Mouse (Mus musculus): ENCODE results near the gene Plxnb2. TPM values are rescaled to one million over a fixed set of nuclear protein-coding genes. Genes with fewer than 3 reads are reported as not detected.
A peak's percentile ranks its signal among the peaks of the same experiment; 100 is the strongest.

The Plxnb2 gene
- polyA plus RNA-seq, 1 experiment, result 91.0 TPM

- H3K4me1 ChIP-seq (ENCODE audit: control insufficient read depth, insufficient read depth, low read length), result no peaks in the 10 kb centered on the region
- H3K36me3 ChIP-seq (ENCODE audit: control insufficient read depth, insufficient read depth, low read length), result peaks cover 2% of the 10 kb centered on the region
- H3K27ac ChIP-seq (ENCODE audit: control insufficient read depth, insufficient read depth, low read depth, low read length), result no peak overlapping the region
- H3K4me3 ChIP-seq (ENCODE audit: control insufficient read depth, low read depth, low read length), result no peak overlapping the region
- no peaks in the 10 kb centered on the region for H3K27me3 ChIP-seq (ENCODE audit: control insufficient read depth, insufficient read depth, low read length)
- TF ChIP-seq POLR2A (IDR thresholded peaks at IDR 0.05; ENCODE audit: control insufficient read depth, low read depth, low read length), result no peak
- peak; percentile 30; the same call in 1 of the 2 replicates for TF ChIP-seq CTCF (IDR thresholded peaks at IDR 0.05; ENCODE audit: control insufficient read depth, insufficient read depth, insufficient replicate concordance, low read depth, low read length)
Measured at GRCm38 (mm10) chr15:89110147-89110546, 70.4 kb downstream of the Plxnb2 start.

GRCm38 (mm10) chr15:89106976-89107375, 73.6 kb downstream of the Plxnb2 start:
- peaks cover 2% of the 10 kb centered on the region for H3K36me3 ChIP-seq (ENCODE audit: control insufficient read depth, insufficient read depth, low read length)
- no peaks in the 10 kb centered on the region for H3K27me3 ChIP-seq (ENCODE audit: control insufficient read depth, insufficient read depth, low read length)
- TF ChIP-seq POLR2A (IDR thresholded peaks at IDR 0.05; ENCODE audit: control insufficient read depth, low read depth, low read length) (no peak), CTCF (IDR thresholded peaks at IDR 0.05; ENCODE audit: control insufficient read depth, insufficient read depth, insufficient replicate concordance, low read depth, low read length) (no peak)
- H3K4me3 ChIP-seq (ENCODE audit: control insufficient read depth, low read depth, low read length), result no peak overlapping the region
- no peaks in the 10 kb centered on the region for H3K4me1 ChIP-seq (ENCODE audit: control insufficient read depth, insufficient read depth, low read length)
- no peak overlapping the region for H3K27ac ChIP-seq (ENCODE audit: control insufficient read depth, insufficient read depth, low read depth, low read length)

DNA sequence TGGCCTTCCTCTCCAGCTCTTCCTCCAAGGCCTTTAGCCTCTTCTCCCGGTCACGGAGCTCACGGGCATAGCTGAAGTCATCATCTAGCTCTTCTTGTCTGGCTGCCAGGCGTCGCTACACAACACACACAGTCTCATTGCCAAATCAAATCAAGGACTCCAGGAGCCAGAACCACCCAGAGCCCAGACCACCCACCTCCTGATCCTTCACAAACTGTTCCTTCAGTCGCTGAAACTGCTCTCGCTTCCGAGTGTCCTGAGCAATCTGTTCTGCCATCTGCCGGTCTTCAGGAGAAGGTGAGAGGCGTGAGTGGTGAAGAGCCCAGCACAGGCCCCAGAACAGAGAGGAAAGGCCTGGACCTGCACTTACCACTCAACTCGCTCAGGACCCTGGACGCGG, 74.5 kb downstream of the Plxnb2 start:
- Histone ChIP-seq H3K36me3 (ENCODE audit: control insufficient read depth, insufficient read depth, low read length) (peaks cover 4% of the 10 kb centered on the region), H3K27ac (ENCODE audit: control insufficient read depth, insufficient read depth, low read depth, low read length) (no peak overlapping the region), H3K27me3 (ENCODE audit: control insufficient read depth, insufficient read depth, low read length) (no peaks in the 10 kb centered on the region), H3K4me3 (ENCODE audit: control insufficient read depth, low read depth, low read length) (no peak overlapping the region), H3K4me1 (ENCODE audit: control insufficient read depth, insufficient read depth, low read length) (no peaks in the 10 kb centered on the region)
- no peak for TF ChIP-seq CTCF (IDR thresholded peaks at IDR 0.05; ENCODE audit: control insufficient read depth, insufficient read depth, insufficient replicate concordance, low read depth, low read length)
- no peak for TF ChIP-seq POLR2A (IDR thresholded peaks at IDR 0.05; ENCODE audit: control insufficient read depth, low read depth, low read length)

Other genes starting within 250 kb of the Plxnb2 start
- gene Ttll8, start 226.4 kb downstream of the Plxnb2 start, polyA plus RNA-seq (2012; rRNA removed), result 171 and 179 TPM in 2 replicates
- 51.1 and 56.3 TPM in 2 replicates for gene Mlc1, start 201.8 kb downstream of the Plxnb2 start, polyA plus RNA-seq (2012; rRNA removed)
- gene Mov10l1, start 197.9 kb downstream of the Plxnb2 start, polyA plus RNA-seq (2012; rRNA removed), result 56.1 and 58.4 TPM in 2 replicates
- gene Panx2, start 121.1 kb downstream of the Plxnb2 start, polyA plus RNA-seq (2012; rRNA removed), result 2.6 and 3.6 TPM in 2 replicates
- gene Trabd, start 105.7 kb downstream of the Plxnb2 start, polyA plus RNA-seq (2012; rRNA removed), result 17.3 and 19.7 TPM in 2 replicates
- 10.5 and 10.7 TPM in 2 replicates for gene Selenoo, start 91.7 kb downstream of the Plxnb2 start, polyA plus RNA-seq (2012; rRNA removed)
- 9.9 and 10.5 TPM in 2 replicates for gene Tubgcp6, start 57.7 kb downstream of the Plxnb2 start, polyA plus RNA-seq (2012; rRNA removed)
- 4.0 and 4.5 TPM in 2 replicates for gene Hdac10, start 52.1 kb downstream of the Plxnb2 start, polyA plus RNA-seq (2012; rRNA removed)
- 0.79 and 1.0 TPM in 2 replicates for gene Mapk12, start 40.1 kb downstream of the Plxnb2 start, polyA plus RNA-seq (2012; rRNA removed)
- 2.0 and 2.6 TPM in 2 replicates for gene Mapk11, start 31.2 kb downstream of the Plxnb2 start, polyA plus RNA-seq (2012; rRNA removed)
- 55.5 and 58.5 TPM in 2 replicates for gene Dennd6b, start 15.7 kb upstream of the Plxnb2 start, polyA plus RNA-seq (2012; rRNA removed)
- 49.8 and 59.3 TPM in 2 replicates for gene Ppp6r2, start 30.8 kb upstream of the Plxnb2 start, polyA plus RNA-seq (2012; rRNA removed)
- gene Sbf1, start 134.5 kb upstream of the Plxnb2 start, polyA plus RNA-seq (2012; rRNA removed), result 157 and 170 TPM in 2 replicates
- not detected in 2 replicates for gene Adm2, start 141.9 kb upstream of the Plxnb2 start, polyA plus RNA-seq (2012; rRNA removed)
- 0.81 and 1.7 TPM in 2 replicates for gene Miox, start 153.6 kb upstream of the Plxnb2 start, polyA plus RNA-seq (2012; rRNA removed)
- gene Lmf2, start 174.9 kb upstream of the Plxnb2 start, polyA plus RNA-seq (2012; rRNA removed), result 43.0 and 46.6 TPM in 2 replicates
- gene Ncaph2, start 174.9 kb upstream of the Plxnb2 start, polyA plus RNA-seq (2012; rRNA removed), result 41.5 and 44.7 TPM in 2 replicates
- 31.1 and 34.1 TPM in 2 replicates for gene Sco2, start 193.1 kb upstream of the Plxnb2 start, polyA plus RNA-seq (2012; rRNA removed)
- 0.74 and 1.6 TPM in 2 replicates for gene Tymp, start 196.3 kb upstream of the Plxnb2 start, polyA plus RNA-seq (2012; rRNA removed)
- gene Odf3b, start 198.5 kb upstream of the Plxnb2 start, polyA plus RNA-seq (2012; rRNA removed), result 78.4 and 86.4 TPM in 2 replicates
- 0.19 and 0.31 TPM in 2 replicates for gene Klhdc7b, start 204.1 kb upstream of the Plxnb2 start, polyA plus RNA-seq (2012; rRNA removed)
- 218 and 247 TPM in 2 replicates for gene Syce3, start 229.7 kb upstream of the Plxnb2 start, polyA plus RNA-seq (2012; rRNA removed)
- gene Cpt1b, start 245.1 kb upstream of the Plxnb2 start, polyA plus RNA-seq (2012; rRNA removed), result 374 and 414 TPM in 2 replicates
- 6.4 and 7.6 TPM in 2 replicates for gene C730034F03Rik, start 248.8 kb upstream of the Plxnb2 start, polyA plus RNA-seq (2012; rRNA removed)
- 1.2 and 1.9 TPM in 2 replicates for gene Gm44502, start 248.9 kb upstream of the Plxnb2 start, polyA plus RNA-seq (2012; rRNA removed)
- gene Chkb, start 249.1 kb upstream of the Plxnb2 start, polyA plus RNA-seq (2012; rRNA removed), result 50.7 and 52.8 TPM in 2 replicates

Measured in testis, adult 2 months (tissue).